Mouse (Mus musculus) cerebellum, postnatal 25 days (tissue): ENCODE measurements around the gene Glis3.

Experiments
- DNase-seq, 2 experiments: peaks; one replicate each; pipeline ENCODE4 v3.0.0; 2021; ENCODE audit warnings: mixed read lengths in 2 of 2

The Glis3 gene

DNA sequence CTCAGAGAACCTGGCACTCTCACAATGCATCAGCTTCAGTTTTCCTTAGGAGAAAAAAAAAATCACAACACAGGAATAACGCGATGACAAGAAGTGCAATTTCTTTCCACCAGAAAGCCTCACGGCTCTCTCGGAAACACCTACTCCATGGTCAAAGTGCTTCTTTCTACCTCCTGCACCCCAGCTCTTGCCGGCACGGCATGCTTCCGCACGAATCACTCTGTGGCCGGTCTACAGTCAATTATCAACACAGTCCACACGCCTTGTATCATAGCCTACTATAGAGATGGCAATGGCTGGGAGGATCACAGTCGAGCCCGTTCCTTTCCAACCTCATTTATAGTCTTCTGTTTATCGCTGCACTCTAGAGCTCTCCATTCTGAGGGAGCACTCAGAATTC lies 150.9 kb downstream of the Glis3 start:
- DNase-seq: no peak

DNA sequence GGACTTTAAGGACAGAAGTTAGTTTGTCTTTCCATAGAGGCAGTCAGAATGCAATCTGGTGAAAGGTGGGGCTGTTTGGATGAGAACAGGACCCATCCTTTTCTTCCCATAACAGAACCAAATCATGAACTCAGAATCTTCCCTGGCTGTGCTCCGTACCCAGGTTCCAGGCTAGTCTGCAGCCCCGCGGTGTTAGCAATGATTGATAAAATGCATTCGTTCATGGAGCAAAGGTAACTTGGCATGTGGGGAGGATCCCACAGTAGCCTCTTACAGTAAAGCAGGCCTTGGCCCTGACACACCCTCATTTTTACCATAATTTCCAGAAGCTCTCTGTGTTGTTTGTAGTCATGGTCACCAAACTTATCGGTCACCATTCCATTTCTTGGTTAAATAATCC lies 152.4 kb downstream of the Glis3 start:
- DNase-seq: no peak

DNA sequence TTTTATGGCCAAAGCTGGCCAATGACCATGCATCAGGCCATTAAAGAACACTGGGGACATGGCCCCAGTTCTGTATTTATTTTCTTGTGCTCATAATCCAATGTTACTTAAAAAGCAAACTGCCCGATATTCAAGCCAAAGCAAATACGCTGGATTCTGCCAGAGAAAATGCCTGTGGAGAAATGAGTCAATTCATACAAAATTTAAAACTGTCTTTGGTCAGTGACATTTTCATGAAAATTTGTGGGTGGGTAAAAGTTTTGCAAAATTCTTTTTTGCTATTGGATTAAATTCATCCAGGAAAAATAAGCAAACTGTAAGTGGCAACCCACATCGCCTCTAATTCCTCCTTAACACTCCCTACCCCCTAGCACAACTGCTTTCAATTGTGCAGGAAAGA lies 154.5 kb downstream of the Glis3 start:
- DNase-seq: no peak

DNA sequence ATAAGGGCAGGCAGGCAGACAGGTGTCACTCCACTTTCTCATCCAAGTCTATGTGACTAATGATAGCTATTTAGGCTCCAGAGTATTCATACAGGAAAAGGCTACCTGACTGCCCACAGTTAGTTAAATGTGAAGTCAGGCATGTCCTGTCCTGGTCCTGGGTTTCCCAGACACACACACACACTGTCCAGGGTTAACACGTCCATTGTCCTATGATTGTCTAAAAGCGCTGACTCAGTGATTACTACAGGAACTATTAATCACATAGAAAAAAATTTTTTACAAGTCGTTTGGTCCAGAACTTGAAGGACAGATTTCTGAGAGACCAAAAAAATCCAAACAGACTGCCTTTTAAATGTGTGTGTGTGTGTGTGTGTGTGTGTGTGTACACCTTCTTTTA lies 157.6 kb downstream of the Glis3 start:
- DNase-seq: no peak

DNA sequence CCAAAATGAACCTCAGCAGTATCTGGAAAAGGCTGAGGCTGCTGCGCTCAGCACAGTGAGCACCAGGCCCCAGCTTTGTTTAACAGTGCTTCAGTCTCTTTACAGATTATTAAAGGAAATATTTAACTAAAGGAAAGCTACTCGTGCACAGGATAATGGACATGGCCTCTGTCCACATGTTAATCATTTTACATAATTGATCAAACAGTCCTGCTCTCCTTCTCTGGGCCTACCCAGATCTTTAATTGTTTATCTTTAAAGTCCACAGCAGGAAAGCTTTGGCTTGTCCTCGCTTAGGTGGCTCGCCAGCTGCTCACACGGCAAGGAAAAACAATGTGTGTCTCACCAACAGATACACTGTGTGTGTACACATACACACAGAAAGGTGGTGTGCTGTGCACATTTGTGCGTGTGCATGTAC lies 159.1 kb downstream of the Glis3 start:
- DNase-seq: no peak

DNA sequence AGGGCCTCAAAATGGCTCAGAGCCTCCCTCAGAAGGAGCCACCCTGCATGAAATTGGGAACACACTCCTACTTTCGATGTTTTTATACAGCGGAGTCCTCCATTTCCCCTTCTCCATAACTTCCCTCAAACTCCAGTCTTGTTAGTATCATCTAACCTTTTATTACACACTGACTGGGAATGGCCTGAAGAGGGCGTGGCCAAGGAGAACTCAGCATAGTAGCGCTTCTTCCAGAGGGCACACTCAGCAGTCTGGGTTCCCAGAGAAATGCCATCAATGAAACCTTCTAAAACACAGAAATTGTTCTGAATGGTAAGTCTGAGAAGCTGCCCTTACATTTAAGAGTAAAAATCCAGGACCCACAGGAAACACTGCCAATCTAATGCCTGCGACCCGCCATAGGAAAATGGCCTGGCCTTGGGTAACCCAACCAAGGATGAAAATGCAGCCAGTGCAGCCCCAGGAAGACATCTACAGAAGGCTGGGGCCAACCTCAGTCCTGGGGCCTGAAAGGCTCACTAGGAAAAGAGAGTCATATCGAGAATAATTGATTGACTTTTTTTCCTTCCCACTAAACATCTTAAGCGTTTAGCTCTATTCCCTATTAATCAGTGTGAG lies 159.6 kb downstream of the Glis3 start:
- no peak for DNase-seq

DNA sequence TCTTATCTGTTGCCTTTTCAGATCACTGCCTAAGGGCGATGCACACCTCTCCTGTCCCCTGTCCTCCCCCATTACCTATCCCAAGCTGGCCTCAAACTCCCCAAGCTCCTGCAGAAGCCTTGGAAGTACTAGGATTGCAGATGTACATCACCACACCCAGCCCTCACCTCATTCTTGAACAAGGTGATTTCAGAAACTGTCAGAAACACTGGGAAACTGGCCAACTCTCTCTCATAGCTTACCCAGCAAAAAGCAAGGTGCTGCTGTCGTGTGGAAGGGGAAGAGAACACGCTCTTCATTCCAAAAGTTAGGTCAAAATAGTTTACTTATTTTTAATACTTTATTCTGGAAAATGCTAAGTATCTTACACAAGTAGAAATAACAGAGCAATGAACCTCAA lies 160.6 kb downstream of the Glis3 start:
- DNase-seq: no peak

DNA sequence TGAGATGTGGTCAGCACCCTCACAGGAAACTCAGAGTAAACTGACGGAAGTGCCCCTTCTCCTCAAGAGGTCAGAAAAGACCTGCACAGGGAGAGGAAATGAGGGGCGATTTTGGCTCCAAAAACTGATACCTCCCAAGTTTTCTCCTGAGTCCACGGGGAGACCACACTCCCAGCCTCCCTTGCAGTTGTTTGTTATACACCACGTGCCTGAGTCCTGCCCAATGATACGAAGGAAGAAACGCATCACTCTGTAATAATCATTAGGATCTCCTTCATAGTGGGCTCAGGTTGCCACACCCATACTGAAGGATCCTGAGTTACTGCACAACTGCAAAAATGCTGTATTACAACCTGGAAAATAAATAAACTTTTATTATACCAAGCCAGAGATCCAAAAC lies 161.0 kb downstream of the Glis3 start:
- DNase-seq: no peak

DNA sequence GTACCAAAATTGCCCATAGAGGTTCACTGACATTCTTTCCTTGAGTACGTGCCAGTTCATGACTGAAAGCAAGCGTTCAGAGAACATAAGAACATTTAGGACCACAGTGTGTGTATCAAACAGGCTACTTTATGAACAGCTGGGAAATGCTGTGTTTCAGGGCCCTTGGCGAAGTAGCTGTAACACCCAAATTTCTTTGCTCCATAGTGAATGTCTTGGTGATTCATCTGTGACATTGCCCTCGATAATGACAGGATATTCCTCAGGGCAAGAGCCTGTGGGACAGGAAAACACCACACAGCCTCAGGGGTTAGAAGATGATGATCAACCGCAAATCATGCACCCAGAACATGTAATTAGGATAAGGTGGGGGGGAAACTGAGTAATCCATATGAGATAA lies 161.6 kb downstream of the Glis3 start:
- DNase-seq: no peak

DNA sequence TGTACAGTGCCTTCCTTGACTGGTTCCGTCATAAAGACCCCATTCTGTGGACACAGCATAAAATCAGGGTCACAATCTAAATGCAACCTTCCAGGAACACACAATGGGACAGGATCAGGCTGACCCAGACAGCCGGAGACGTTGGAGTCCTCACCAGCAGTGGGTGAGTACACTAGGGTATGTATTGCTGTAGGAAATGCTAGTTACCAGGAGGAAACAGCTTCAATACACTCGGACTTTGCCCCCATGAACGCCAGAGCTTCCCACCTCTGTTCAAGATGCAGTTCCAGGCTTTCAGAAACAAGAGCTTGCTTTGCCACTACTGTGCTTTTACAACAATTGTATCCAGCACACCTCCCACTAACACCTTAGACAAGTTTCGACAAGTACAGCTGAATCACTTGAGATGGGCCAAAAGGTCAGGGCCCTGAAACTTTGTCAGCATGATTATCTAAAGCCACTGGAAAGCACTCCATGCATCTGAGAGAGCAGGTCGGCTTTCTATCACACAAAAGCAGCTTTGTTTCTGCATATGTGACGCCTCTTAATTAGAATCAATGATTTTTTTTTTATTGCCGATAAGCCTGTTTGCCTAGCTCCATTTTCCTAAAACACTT lies 162.3 kb downstream of the Glis3 start:
- DNase-seq: no peak

DNA sequence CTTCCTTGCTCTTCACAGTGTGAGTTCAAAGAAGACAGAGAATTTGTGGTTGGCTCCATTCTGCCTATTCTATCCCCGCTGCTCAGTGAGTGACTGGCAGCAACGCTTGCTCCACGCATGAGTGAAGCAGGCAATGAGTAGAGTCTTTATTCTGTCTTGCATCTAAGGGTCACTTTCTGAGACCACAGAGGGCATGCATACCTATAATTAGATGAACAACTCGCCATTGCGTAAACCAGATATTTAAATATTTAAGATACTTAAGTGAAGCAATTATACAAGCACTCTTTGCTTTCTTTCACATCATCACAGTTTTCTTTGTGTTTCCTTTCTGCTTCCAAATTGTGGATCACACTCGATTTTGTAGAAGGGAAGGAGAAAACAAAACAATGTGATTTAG lies 163.4 kb downstream of the Glis3 start:
- DNase-seq: no peak

DNA sequence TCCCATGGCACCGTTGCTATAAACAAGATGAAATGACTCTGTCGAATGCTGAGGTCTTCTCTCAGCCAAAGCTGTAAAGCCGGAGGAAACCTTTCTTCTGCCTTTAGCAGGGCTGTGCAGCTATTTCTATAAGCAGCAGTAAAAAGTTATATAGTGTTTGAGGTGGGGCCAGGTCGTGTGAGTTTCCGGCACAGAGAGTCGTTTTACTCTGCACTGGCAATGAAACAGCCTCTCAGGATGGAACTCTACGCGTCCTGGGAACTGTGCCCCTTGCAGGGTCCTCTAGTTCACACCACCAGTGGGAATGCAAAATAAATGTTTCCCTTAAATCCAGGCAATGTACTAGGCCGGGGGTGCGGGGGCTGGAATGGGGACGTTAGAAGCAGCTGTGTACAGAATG lies 167.4 kb downstream of the Glis3 start:
- no peak for DNase-seq

DNA sequence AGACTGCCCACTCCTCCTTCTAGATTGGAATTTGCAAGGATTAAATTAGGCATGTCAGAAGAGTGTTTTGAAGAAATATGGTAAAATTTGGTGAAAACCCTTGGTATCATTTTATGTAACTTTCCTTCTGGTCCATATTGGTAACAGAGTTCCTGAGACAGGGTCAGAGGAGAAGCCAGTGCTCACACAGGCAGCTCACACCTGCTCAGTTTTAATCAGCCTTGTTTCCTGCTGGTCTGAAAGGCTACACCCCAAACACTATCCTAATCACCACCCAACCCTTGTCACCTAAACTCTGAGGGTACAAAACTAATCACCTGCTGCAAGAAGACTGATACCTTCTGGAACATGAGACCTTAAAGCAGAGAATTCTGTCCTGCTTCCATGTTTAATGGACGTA lies 168.0 kb downstream of the Glis3 start:
- no peak for DNase-seq

DNA sequence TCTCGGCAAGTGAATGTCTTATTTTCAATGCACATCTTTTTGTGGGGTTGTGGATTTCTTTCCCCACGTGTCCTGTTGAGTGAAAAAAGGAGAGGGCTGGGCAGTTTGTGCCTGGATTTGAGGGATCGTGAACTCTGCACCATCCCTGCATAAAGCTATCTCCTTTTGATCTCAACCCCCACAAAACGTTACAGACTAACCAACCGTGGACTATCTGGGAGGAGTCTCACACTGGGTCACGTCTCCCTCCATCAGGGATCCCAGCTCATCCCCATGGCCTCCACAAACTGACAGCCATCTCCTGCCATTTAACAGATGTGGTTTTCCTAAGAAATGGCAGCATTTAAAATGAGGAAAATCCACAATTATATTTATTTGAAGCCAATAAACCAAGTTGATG lies 174.5 kb downstream of the Glis3 start:
- no peak for DNase-seq

DNA sequence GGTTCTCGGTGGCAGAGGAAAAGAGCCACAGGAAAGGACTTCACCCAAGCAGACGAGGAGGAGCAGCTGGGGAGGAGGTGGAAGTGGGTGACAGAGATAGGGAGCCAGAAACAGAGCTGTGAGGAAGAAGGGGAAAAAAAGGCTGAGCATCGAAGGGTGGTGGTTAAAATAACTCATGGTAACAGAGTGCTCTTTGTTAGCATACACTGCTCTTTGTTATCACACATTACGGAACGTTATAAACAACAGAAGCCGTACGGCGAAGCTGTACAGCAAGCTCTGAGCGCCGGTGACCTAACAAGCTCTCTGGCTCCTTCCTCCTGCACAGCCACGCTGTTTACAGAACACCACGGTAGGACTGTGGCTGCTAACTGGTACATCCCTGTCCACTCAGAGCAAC lies 176.9 kb downstream of the Glis3 start:
- no peak for DNase-seq

DNA sequence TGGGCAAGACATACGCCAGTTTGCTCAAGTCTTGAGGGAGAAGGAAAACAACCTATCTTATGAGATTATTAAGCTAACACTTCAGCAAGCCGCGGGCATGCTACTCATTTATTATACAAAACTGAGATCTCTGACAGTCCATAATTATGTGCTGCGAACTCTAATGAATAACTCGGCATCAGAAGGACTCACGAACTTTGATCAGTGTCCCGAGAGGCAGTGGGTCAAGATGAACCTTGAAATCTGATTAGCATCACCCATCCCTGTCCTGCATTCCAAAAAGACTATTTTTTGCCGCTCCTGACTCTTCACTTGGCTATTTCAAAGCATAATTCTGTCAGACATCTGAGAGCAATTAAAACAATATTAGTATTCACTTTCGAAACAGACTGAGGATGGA lies 178.9 kb downstream of the Glis3 start:
- DNase-seq: no peak

DNA sequence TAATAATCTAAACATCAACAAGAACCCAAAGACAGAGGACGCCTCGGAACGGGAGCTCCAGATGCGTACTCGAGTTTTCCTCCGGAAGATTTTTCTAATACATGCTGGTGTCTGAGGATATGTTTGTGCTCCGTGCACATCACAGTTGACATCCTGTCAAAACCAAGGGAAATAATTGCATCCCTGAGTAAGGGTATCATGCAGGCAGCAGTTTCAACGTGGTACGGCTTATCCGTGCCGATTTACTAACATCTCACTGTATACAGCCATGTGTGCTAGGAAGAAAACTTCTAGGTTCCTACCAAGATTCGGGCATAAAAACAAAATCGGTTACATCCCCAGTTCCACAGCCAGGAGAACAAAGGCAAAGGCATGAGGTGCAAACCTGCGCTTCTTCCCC lies 179.4 kb downstream of the Glis3 start:
- DNase-seq: no peak

DNA sequence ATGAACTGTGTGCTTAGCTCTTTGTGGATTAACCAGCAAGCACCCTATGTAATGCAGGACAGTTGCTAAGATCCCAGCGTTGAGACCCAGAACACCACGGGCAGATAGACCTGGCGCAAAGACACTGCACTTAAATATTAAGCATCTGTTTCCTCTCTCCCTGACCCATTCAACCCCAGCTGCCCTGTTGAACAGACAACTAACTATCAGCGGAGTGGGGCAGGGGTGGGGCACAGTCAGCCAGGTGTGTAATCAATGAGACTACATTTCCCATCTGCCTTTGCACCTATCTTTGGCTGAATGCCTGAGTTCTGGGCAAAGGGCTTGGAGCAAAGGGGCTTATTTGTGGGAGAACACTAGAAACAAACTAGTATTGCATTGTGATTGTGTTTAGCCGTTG lies 180.1 kb downstream of the Glis3 start:
- no peak for DNase-seq

DNA sequence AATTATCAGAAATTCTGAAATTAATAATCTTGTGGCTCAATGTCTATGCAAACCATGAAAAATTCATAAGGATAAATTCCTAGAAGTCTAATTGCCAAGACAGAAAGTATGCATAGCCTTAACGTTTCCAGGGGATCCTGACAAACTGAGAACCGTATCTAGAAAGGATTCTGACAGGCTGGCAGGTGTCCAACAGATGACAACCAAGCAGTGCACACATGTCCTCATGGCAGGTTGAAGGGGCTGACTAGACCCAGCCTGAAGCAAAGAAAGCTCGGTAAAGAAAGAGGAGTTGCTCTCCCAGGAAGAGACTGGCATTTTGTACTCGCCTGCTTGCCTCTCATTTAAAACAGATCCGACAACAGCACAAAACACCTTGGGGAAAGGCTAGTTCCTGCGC lies 184.0 kb downstream of the Glis3 start:
- DNase-seq: peak in 1 of 2 experiments; percentile 22

DNA sequence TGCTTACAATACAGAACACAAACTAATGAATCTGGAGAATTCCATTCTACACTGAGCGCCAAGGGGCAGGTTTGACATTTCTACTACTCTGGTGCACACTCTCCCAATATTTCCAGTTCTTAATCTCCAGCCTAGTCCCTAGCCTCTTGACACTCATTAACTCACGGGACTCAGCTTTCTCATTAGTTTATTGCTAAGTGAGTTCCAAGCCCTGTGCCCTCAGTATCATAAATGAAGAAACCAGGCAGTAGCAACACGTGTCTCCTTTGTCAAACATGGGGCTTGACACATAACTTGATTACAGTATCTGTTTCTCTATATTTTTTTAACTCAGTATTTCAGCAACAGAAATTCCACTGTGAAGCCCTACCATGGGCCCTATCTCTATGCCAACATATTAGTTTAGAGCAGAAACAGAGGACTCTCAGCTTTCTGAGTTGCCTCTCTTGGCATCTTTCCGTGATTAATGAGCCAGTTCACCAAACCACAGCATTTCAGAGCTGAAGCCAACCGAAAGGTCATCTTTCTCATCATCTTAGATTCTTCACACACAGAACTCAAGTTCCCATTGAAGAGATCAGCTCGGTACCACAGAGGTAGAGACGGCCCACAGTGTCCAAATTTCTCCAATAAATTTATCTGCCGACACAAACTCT lies 186.1 kb downstream of the Glis3 start:
- no peak for DNase-seq

DNA sequence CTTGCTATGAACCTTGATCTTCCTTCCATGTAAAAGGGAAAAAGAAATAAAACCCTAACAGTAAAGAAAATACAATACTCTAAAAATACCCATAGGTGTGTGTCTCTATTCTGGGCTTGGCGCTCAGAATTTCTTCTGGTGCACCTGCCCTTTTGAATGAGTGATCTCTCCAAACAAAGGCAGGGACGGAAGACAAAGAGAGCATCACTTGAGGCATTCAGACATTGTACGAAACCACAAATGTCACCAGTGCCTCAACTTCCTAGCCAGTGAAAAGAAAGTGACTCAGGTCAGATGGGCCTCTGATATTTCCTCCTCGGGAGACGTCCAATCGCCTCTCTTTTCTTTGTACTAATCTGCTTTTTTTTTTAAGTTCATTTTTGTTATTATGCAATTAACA lies 201.8 kb downstream of the Glis3 start:
- DNase-seq: no peak

DNA sequence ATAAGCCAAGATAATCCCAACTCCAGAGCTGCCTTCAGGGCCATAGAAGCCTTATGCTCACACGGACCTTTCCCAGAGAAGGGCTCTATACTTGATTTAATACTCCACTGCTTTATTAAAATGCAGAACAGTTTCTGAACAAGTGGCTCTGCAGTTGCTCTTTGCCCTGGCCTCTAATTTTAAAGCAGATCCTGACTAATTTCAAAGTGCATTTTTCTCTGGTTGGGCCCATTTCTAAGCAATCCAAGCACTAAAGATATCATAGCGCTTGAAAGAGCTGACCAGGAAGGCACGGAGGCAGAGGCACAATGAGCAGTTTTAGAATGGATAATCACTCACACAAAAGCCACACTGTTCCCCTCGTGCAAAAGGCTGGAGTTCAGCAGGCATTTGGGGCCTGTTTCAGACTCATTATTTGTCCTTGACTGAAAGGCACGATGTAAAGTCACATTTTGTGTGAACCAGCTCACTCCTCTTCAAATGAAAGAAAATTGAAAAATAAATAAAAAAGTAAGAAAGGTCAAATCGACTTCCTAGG lies 202.5 kb downstream of the Glis3 start:
- DNase-seq: no peak

DNA sequence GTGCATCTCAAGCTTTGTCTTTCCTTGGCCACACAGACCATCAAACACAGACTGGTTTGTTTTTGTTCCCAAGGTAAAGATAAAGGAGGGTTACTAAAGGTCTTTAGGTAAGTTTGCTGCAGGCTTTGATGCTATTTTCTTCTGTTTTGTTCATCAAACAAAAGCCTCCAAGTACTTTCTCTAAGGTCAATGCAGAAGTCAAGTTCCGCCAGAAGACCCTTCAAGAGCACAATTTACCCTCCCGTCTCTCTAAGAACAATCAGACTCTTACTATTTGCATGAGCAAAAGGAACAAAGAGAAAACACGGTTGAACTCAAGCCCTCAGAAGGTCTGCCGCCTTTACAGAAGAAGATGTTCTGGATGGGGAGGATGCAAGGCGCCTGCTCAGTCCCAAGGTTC lies 206.3 kb downstream of the Glis3 start:
- no peak for DNase-seq

DNA sequence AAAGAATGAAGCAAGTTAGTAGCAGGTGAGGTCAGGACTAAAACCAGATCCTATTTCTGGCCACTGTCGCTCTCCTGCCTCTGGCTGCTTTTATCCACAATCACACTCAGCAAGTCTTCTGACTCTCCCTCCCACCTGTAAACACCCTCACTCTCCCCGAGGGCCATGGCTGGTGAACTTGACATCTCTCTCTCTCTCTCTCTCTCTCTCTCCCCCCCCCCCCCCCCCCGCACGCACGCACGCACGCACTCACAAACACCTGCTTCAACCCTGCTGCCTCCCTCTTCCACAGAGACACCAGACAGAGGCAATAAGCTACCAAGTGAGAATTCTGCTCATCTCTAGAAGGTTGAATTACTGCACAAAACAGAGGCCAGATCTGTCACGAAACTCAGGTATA lies 208.7 kb downstream of the Glis3 start:
- DNase-seq: no peak

DNA sequence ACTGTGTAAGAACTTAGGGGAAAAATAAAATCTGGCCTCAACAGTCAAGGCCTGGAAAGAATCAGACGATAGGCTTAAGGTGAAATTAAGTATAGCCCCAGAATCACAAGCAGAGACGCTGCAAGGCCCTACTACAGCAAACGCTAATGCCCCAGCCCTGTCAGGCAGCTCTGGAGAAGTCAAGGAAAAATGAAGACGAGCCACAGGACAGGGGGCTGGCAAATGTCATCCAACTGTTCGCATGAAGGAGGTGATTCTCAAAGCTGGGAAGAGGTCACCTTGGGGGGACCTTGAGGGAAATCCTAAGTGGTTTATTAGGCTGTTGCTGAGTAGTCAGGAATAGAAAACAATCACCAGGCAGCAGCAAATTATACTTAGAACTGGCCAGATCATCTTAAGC lies 214.1 kb downstream of the Glis3 start:
- no peak for DNase-seq
